Mouse (Mus musculus): ENCODE data around the gene Nceh1. TPM values are rescaled to one million over a fixed set of nuclear protein-coding genes. Genes with fewer than 3 reads are reported as not detected.

Gene Nceh1
- polyA plus RNA-seq, 1 experiment from 2014 or later: 55.6 TPM

DNA sequence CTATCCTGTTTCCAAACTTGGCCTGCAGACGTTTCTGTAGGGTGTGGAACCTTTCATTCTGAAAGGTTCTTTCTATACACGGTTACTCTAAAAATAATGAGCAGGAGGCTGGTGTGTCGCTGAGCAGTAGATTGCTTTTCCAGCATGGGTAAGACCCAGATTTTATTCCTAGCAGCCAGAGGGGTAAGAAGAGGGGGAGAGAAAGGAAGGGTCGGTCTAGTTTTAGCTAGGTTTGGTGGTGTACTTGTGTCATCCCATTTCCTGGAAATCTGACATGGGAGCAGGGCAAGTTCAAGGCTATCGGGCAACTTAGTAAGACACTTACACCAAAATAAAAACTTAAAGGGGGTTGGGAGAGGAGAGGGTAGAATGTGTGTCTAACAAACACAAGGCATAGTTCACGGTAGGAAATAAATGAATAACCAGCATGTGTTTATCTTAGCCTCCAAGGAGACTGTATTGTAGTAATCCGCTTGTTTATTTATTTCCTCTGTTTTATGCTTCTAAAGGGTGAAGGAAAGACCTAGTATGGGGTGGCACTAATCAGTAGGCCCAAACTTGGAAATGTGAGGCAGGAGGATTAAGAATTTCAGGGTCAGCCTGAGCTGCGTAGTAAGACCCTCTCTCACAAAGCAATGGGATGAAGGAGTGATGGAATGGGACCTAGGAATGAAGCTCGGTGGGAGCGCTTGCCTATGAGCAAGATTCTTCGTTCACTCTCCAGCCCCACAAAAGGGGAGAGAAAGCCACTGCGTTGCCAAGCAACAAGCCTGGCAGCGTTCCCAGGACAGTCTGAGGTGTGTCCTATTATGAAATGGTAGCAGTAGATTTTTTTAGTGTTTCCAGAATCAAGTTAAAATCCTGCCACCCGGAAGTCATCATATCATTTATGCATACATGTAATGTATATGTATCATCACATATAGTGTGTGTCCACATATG lies 6.8 kb downstream of the Nceh1 start:
- Histone ChIP-seq H3K4me3 (ENCODE audit: low read depth, low read length) (no peak overlapping the region), H3K36me3 (ENCODE audit: insufficient read depth, low read length) (no peaks in the 10 kb centered on the region), H3K4me2 (replicated peaks; ENCODE audit: low read depth, low read length) (no peak overlapping the region), H3K4me1 (ENCODE audit: insufficient read depth, low read depth, low read length) (no peaks in the 10 kb centered on the region; the same call in 1 of the 2 replicates), H3K27me3 (replicated peaks; ENCODE audit: insufficient read depth, low read length) (no peaks in the 10 kb centered on the region), H3K27ac (ENCODE audit: low read length) (no peak overlapping the region), H3K9me3 (ENCODE audit: low read length) (no peaks in the 10 kb centered on the region), H3K9ac (replicated peaks; ENCODE audit: low read depth) (no peak overlapping the region)
- ATAC-seq (peak; percentile 42; the same call in 1 of the 2 replicates), DNase-seq (ENCODE audit: low spot score) (peak; percentile 78)
- 46% methylated on average over 14 of the region's 14 CpGs for WGBS
- TF ChIP-seq EP300 (IDR thresholded peaks at IDR 0.05): no peak

DNA sequence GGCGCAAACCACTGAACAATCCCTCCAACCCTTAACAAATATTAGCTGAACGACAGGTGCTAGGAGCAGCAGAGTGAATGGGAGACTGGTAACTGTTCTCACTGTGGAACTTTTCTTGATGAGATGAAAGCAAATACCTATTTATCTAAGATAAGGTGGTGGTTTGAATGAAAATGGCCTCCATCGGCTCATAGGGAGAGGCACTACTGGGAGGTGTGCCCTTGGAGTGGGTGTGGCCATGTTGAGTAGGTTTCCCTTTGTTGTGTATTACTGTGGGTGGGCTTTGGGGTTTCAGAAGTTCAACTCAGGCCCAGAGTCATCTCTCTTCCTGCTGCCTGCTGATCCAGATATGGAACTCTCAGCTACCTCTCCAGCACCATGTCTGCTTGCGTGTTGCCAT lies 8.1 kb downstream of the Nceh1 start:
- H3K4me1 ChIP-seq (ENCODE audit: insufficient read depth, low read depth, low read length): no peaks in the 10 kb centered on the region; the same call in 1 of the 2 replicates
- H3K9ac ChIP-seq (replicated peaks; ENCODE audit: low read depth): no peak overlapping the region
- DNase-seq (ENCODE audit: low spot score): no peak
- no peaks in the 10 kb centered on the region for H3K9me3 ChIP-seq (ENCODE audit: low read length)
- H3K27ac ChIP-seq (ENCODE audit: low read length): no peak overlapping the region
- WGBS: 70% methylated on average over 4 of the region's 4 CpGs
- H3K4me3 ChIP-seq (ENCODE audit: low read depth, low read length): no peak overlapping the region
- no peaks in the 10 kb centered on the region for H3K36me3 ChIP-seq (ENCODE audit: insufficient read depth, low read length)
- no peak overlapping the region for H3K4me2 ChIP-seq (replicated peaks; ENCODE audit: low read depth, low read length)
- no peak for ATAC-seq
- TF ChIP-seq EP300 (IDR thresholded peaks at IDR 0.05): no peak
- no peak for TF ChIP-seq CTCF (IDR thresholded peaks at IDR 0.05)
- no peaks in the 10 kb centered on the region for H3K27me3 ChIP-seq (replicated peaks; ENCODE audit: insufficient read depth, low read length)

DNA sequence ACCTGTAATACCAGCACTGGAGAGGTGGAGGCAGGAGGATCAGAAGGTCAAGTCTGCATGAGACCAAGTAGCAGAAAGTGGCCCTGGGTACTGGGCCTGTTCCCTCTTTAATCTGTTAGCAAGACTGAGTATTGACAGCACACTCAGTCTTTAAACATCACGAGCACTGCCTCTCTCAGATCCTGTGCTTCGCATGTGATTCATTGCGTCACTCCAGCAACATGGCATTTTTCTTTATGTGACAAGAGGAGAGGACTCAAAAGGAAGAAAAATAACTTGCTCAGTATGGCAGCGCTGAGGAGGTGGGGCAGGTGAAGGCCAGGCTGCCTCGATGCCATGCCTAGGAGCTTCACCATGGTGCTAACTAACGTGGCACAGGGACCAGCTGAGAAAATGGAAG lies 9.1 kb downstream of the Nceh1 start:
- Histone ChIP-seq H3K9me3 (ENCODE audit: low read length) (no peaks in the 10 kb centered on the region), H3K27ac (ENCODE audit: low read length) (peak overlapping the region; percentile 9; the same call in 1 of the 2 replicates), H3K9ac (replicated peaks; ENCODE audit: low read depth) (no peak overlapping the region), H3K27me3 (replicated peaks; ENCODE audit: insufficient read depth, low read length) (no peaks in the 10 kb centered on the region), H3K4me1 (ENCODE audit: insufficient read depth, low read depth, low read length) (no peaks in the 10 kb centered on the region; the same call in 1 of the 2 replicates), H3K4me3 (ENCODE audit: low read depth, low read length) (no peak overlapping the region), H3K4me2 (replicated peaks; ENCODE audit: low read depth, low read length) (no peak overlapping the region), H3K36me3 (ENCODE audit: insufficient read depth, low read length) (no peaks in the 10 kb centered on the region)
- peak; percentile 44 for ATAC-seq
- peak; percentile 54 for DNase-seq (ENCODE audit: low spot score)
- 70% methylated on average over 6 of the region's 6 CpGs for WGBS
- TF ChIP-seq EP300 (IDR thresholded peaks at IDR 0.05): peak; percentile 64; the same call in 1 of the 2 replicates
- TF ChIP-seq CTCF (IDR thresholded peaks at IDR 0.05): no peak

DNA sequence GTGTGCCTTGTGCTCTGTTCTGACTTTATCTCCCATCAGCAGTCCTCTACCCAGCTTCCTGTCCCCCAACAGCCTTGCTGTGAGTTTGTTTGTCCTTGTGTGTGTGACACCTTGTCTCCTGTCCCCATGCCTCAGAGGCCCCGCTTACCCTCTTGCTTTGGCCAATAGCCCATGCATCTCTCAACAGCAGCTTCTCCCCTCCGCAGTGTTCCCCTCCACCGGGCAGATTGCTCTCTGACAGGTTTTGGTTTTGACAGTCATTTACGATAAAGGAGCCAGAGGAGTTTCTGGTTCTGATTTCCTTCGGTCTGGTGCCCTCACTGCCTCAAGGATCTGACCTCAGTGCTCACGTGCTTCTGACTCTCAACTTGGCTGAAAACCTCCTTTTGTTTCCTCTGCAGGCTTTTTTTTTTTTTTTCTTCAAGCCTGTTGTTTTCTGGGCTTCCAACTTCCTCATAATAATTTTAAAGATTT lies 11.1 kb downstream of the Nceh1 start:
- no peak overlapping the region for H3K4me2 ChIP-seq (replicated peaks; ENCODE audit: low read depth, low read length)
- peak overlapping the region; percentile 64 for H3K27ac ChIP-seq (ENCODE audit: low read length)
- no peaks in the 10 kb centered on the region for H3K36me3 ChIP-seq (ENCODE audit: insufficient read depth, low read length)
- H3K9ac ChIP-seq (replicated peaks; ENCODE audit: low read depth): no peak overlapping the region
- TF ChIP-seq EP300 (IDR thresholded peaks at IDR 0.05) (no peak; the same call in 1 of the 2 replicates), CTCF (IDR thresholded peaks at IDR 0.05) (no peak)
- H3K4me3 ChIP-seq (ENCODE audit: low read depth, low read length): no peak overlapping the region
- no peaks in the 10 kb centered on the region for H3K27me3 ChIP-seq (replicated peaks; ENCODE audit: insufficient read depth, low read length)
- H3K9me3 ChIP-seq (ENCODE audit: low read length): no peaks in the 10 kb centered on the region
- peak; percentile 53 for ATAC-seq
- 23% methylated on average over 6 of the region's 6 CpGs for WGBS
- no peaks in the 10 kb centered on the region; the same call in 1 of the 2 replicates for H3K4me1 ChIP-seq (ENCODE audit: insufficient read depth, low read depth, low read length)
- peak; percentile 55 for DNase-seq (ENCODE audit: low spot score)

DNA sequence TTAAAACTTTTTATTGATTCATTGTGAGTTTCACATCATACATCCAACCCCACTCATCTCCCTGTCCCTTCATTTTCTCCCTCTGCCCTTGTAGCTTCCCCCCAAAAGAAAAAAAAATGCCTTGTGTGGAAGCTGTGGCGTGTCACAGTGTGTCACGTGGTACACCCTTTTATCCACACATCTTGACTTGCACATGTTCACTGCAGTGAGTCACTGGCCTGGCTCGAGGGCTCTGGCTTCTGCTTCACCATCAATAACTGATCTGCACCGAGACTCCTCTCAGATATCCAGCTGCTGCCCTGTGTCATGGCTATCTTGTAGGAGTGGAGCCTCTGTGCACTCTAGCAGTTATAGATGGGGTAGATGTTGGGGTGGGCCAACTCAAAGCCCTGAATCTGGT lies 12.4 kb downstream of the Nceh1 start:
- 72% methylated on average over 4 of the region's 4 CpGs for WGBS
- no peak for DNase-seq (ENCODE audit: low spot score)
- Histone ChIP-seq H3K4me2 (replicated peaks; ENCODE audit: low read depth, low read length) (no peak overlapping the region), H3K9me3 (ENCODE audit: low read length) (no peaks in the 10 kb centered on the region), H3K27ac (ENCODE audit: low read length) (no peak overlapping the region), H3K36me3 (ENCODE audit: insufficient read depth, low read length) (no peaks in the 10 kb centered on the region), H3K9ac (replicated peaks; ENCODE audit: low read depth) (no peak overlapping the region), H3K4me1 (ENCODE audit: insufficient read depth, low read depth, low read length) (no peaks in the 10 kb centered on the region; the same call in 1 of the 2 replicates), H3K27me3 (replicated peaks; ENCODE audit: insufficient read depth, low read length) (no peaks in the 10 kb centered on the region), H3K4me3 (ENCODE audit: low read depth, low read length) (no peak overlapping the region)
- no peak for TF ChIP-seq EP300 (IDR thresholded peaks at IDR 0.05)
- no peak for TF ChIP-seq CTCF (IDR thresholded peaks at IDR 0.05)
- no peak for ATAC-seq

DNA sequence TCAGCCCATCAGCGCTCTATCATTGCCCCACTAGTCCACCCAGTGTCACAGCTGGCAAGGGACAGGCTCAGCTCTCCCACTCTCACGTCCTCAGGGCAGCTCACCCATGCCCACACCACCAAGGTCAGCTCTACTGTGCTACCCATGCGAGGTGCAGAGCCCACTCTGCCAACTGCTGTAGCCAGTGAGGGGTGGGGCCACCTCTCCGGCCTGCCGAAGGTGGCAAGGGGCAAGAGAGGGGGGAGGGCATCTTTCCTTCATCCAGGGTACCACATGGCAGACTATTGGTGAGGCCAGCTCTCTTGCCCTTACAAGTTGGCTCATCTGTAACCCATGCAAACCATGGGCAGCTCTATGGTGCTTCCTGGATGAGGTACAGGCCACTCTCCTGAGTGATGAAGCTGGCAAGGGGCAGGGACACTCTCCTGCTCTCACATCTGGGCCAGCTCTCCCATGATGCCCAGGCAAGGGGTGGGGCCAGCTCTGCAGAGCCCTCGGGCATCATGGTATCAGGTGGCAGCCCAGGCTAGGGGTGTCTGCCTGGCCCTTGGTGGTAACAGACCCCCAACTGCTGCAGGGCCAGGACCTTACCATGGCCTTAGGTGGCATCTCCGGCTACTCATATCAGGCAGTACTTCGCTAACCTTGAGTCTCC lies 12.9 kb downstream of the Nceh1 start:
- no peak for DNase-seq (ENCODE audit: low spot score)
- TF ChIP-seq EP300 (IDR thresholded peaks at IDR 0.05): no peak
- no peak for TF ChIP-seq CTCF (IDR thresholded peaks at IDR 0.05)
- no peak overlapping the region for H3K27ac ChIP-seq (ENCODE audit: low read length)
- H3K27me3 ChIP-seq (replicated peaks; ENCODE audit: insufficient read depth, low read length): no peaks in the 10 kb centered on the region
- no peaks in the 10 kb centered on the region for H3K9me3 ChIP-seq (ENCODE audit: low read length)
- no peak overlapping the region for H3K9ac ChIP-seq (replicated peaks; ENCODE audit: low read depth)
- H3K36me3 ChIP-seq (ENCODE audit: insufficient read depth, low read length): no peaks in the 10 kb centered on the region
- WGBS: 82% methylated on average over 8 of the region's 8 CpGs
- no peaks in the 10 kb centered on the region; the same call in 1 of the 2 replicates for H3K4me1 ChIP-seq (ENCODE audit: insufficient read depth, low read depth, low read length)
- H3K4me2 ChIP-seq (replicated peaks; ENCODE audit: low read depth, low read length): no peak overlapping the region
- H3K4me3 ChIP-seq (ENCODE audit: low read depth, low read length): no peak overlapping the region
- ATAC-seq: no peak
